Comparison of ENCODE assay signal across 31 mouse cellular contexts in genomic region chr7:104581429-104581828, GRCm38 (mm10). TPM values are rescaled to one million over a fixed set of nuclear protein-coding genes. Genes with fewer than 3 reads are reported as not detected.
"Had no signal": no experiment of that assay in that cellular context is flagged by ENCODE, and none has a peak within 500 bp of the region (broad histone marks: within the 10 kb centered on the region; RNA-seq: fewer than 3 reads in every experiment).

No protein-coding gene starts in this region.

- ATAC-seq: hindbrain, embryonic 16.5 days; inflammation-experienced regulatory T-cells, adult 6 months; liver, embryonic 12.5 days had no signal

- DNase-seq: gastrocnemius, postnatal 10 days; gastrocnemius, postnatal 25 days; heart, adult 18-20 months; heart, postnatal 10 days; heart, postnatal 4 days; kidney, adult 11 months; kidney, adult 2 months; kidney, adult 9 months; kidney, postnatal 14 days; kidney, postnatal 36 days; left cerebral cortex, postnatal 4 days had no signal

- H3K27me3 ChIP-seq: heart, embryonic 12.5 days; hindbrain, embryonic 12.5 days; kidney, embryonic 15.5 days; limb, embryonic 13.5 days; limb, embryonic 15.5 days; liver, embryonic 12.5 days had no signal

- H3K9ac ChIP-seq: heart, embryonic 12.5 days; hindbrain, embryonic 12.5 days; hindbrain, embryonic 14.5 days; kidney, embryonic 15.5 days; limb, embryonic 13.5 days; limb, embryonic 15.5 days; liver, embryonic 12.5 days; liver, embryonic 14.5 days had no signal

- H3K36me3 ChIP-seq: heart, embryonic 10.5 days; heart, embryonic 12.5 days; hindbrain, embryonic 10.5 days; hindbrain, embryonic 12.5 days; kidney, embryonic 15.5 days; limb, embryonic 13.5 days; limb, embryonic 15.5 days; liver, embryonic 12.5 days had no signal

- H3K9me3 ChIP-seq: heart, embryonic 10.5 days; heart, embryonic 12.5 days; hindbrain, embryonic 10.5 days; hindbrain, embryonic 12.5 days; kidney, embryonic 15.5 days; limb, embryonic 13.5 days; limb, embryonic 15.5 days; liver, embryonic 12.5 days had no signal

- H3K4me1 ChIP-seq: heart, embryonic 10.5 days; heart, embryonic 12.5 days; hindbrain, embryonic 10.5 days; hindbrain, embryonic 12.5 days; kidney, embryonic 15.5 days; limb, embryonic 13.5 days; limb, embryonic 15.5 days; liver, embryonic 12.5 days had no signal

- H3K27ac ChIP-seq: heart, embryonic 10.5 days; hindbrain, embryonic 10.5 days; hindbrain, embryonic 12.5 days; hindbrain, embryonic 14.5 days; kidney, embryonic 15.5 days; kidney, postnatal 0 days; layer of hippocampus, adult 2 months; left cerebral cortex, adult 2 months; limb, embryonic 13.5 days; limb, embryonic 15.5 days; liver, embryonic 12.5 days; liver, embryonic 14.5 days had no signal

- H3K4me3 ChIP-seq: heart, embryonic 10.5 days; heart, embryonic 12.5 days; hindbrain, embryonic 10.5 days; hindbrain, embryonic 12.5 days; kidney, embryonic 15.5 days; layer of hippocampus, adult 2 months; left cerebral cortex, adult 2 months; limb, embryonic 13.5 days; limb, embryonic 15.5 days; liver, embryonic 12.5 days had no signal

- H3K4me2 ChIP-seq: heart, embryonic 12.5 days; hindbrain, embryonic 12.5 days; hindbrain, embryonic 14.5 days; kidney, embryonic 15.5 days; limb, embryonic 13.5 days; limb, embryonic 15.5 days; liver, embryonic 12.5 days had no signal

RNA-seq across cellular contexts. Expression of gene Olfr653, which starts 4.3 kb away (rescaled TPM):
- polyA plus RNA-seq: frontal cortex, adult 2 months; heart, embryonic 10.5 days; heart, embryonic 12.5 days; heart, embryonic 14.5 days; heart, embryonic 16.5 days; hindbrain, embryonic 10.5 days; hindbrain, embryonic 12.5 days; hindbrain, embryonic 16.5 days; inflammation-experienced regulatory T-cells, adult 6 months; kidney, adult 2 months; kidney, embryonic 15.5 days; kidney, postnatal 0 days; limb, embryonic 11.5 days; limb, embryonic 13.5 days; limb, embryonic 15.5 days; liver, adult 2 months; liver, embryonic 12.5 days; liver, embryonic 14.5 days had no signal

RNA-seq across cellular contexts. Expression of gene Olfr654, which starts 5.4 kb away (rescaled TPM):
- polyA plus RNA-seq: frontal cortex, adult 2 months; heart, embryonic 10.5 days; heart, embryonic 12.5 days; heart, embryonic 14.5 days; heart, embryonic 16.5 days; hindbrain, embryonic 10.5 days; hindbrain, embryonic 12.5 days; hindbrain, embryonic 14.5 days; hindbrain, embryonic 16.5 days; inflammation-experienced regulatory T-cells, adult 6 months; kidney, adult 2 months; kidney, embryonic 15.5 days; kidney, postnatal 0 days; limb, embryonic 11.5 days; limb, embryonic 13.5 days; limb, embryonic 15.5 days; liver, adult 2 months; liver, embryonic 12.5 days; liver, embryonic 14.5 days had no signal

RNA-seq across cellular contexts. Expression of gene Olfr655, which starts 20.1 kb away (rescaled TPM):
- polyA plus RNA-seq: frontal cortex, adult 2 months; heart, embryonic 10.5 days; heart, embryonic 12.5 days; heart, embryonic 14.5 days; heart, embryonic 16.5 days; hindbrain, embryonic 10.5 days; hindbrain, embryonic 12.5 days; hindbrain, embryonic 16.5 days; inflammation-experienced regulatory T-cells, adult 6 months; kidney, adult 2 months; kidney, embryonic 15.5 days; kidney, postnatal 0 days; limb, embryonic 11.5 days; limb, embryonic 13.5 days; limb, embryonic 15.5 days; liver, adult 2 months; liver, embryonic 12.5 days; liver, embryonic 14.5 days had no signal

RNA-seq across cellular contexts. Expression of gene Olfr652, which starts 20.7 kb away (rescaled TPM):
- polyA plus RNA-seq: frontal cortex, adult 2 months; heart, embryonic 10.5 days; heart, embryonic 12.5 days; heart, embryonic 14.5 days; heart, embryonic 16.5 days; hindbrain, embryonic 10.5 days; hindbrain, embryonic 12.5 days; kidney, adult 2 months; kidney, embryonic 15.5 days; kidney, postnatal 0 days; limb, embryonic 11.5 days; limb, embryonic 13.5 days; limb, embryonic 15.5 days; liver, adult 2 months; liver, embryonic 12.5 days; liver, embryonic 14.5 days had no signal

RNA-seq across cellular contexts. Expression of gene Olfr651, which starts 31.5 kb away (rescaled TPM):
- polyA plus RNA-seq: frontal cortex, adult 2 months; heart, embryonic 10.5 days; heart, embryonic 12.5 days; heart, embryonic 14.5 days; heart, embryonic 16.5 days; hindbrain, embryonic 10.5 days; hindbrain, embryonic 12.5 days; hindbrain, embryonic 14.5 days; hindbrain, embryonic 16.5 days; inflammation-experienced regulatory T-cells, adult 6 months; kidney, adult 2 months; kidney, embryonic 15.5 days; kidney, postnatal 0 days; limb, embryonic 11.5 days; limb, embryonic 13.5 days; limb, embryonic 15.5 days; liver, adult 2 months; liver, embryonic 12.5 days; liver, embryonic 14.5 days had no signal
